ENCODE assay signal across 11 mouse cellular contexts in genomic region chr17:12737934-12738333, GRCm38 (mm10). TPM values are rescaled to one million over a fixed set of nuclear protein-coding genes. Genes with fewer than 3 reads are reported as not detected.
DNase-seq lines count a peak whose midpoint lies in the region; ATAC-seq and TF ChIP-seq lines count a peak whose summit lies in the region.
"Had no signal": no experiment of that assay in that cellular context is flagged by ENCODE, and none has a peak within 500 bp of the region (broad histone marks: within the 10 kb centered on the region; RNA-seq: fewer than 3 reads in every experiment).

No protein-coding gene starts in this region.

- H3K9me3 ChIP-seq in lung, embryonic 15.5 days = peaks cover 19% of the 10 kb centered on the region; the same call in 1 of the 2 replicates
- H3K9me3 ChIP-seq in heart, embryonic 12.5 days (replicated peaks) = peaks cover 20% of the 10 kb centered on the region
- H3K9me3 ChIP-seq in limb, embryonic 14.5 days (ENCODE audit: control insufficient read depth, low read length) = peaks cover 26% of the 10 kb centered on the region

- WGBS in lung, embryonic 15.5 days = 54% methylated on average over 1 of the region's 1 CpGs
- 6% methylated on average over 1 of the region's 1 CpGs for WGBS in heart, embryonic 12.5 days
- WGBS in limb, embryonic 14.5 days = 25% methylated on average over 1 of the region's 1 CpGs

- peak overlapping the region; percentile 7 for H3K27ac ChIP-seq in lung, embryonic 15.5 days
- peak overlapping the region; percentile 98 for H3K27ac ChIP-seq in heart, embryonic 12.5 days (ENCODE audit: poor library complexity, severe bottlenecking)
- peak overlapping the region; percentile 33; the same call in 1 of the 2 replicates for H3K27ac ChIP-seq in limb, embryonic 14.5 days (replicated peaks; ENCODE audit: low read depth, low read length)
- H3K27ac ChIP-seq: hindbrain, embryonic 15.5 days had no signal

- peaks cover 63% of the 10 kb centered on the region for H3K36me3 ChIP-seq in lung, embryonic 15.5 days
- peaks cover 87% of the 10 kb centered on the region for H3K36me3 ChIP-seq in heart, embryonic 12.5 days
- H3K36me3 ChIP-seq in limb, embryonic 14.5 days (ENCODE audit: control insufficient read depth, insufficient read depth, low read length) = peaks cover 59% of the 10 kb centered on the region

- no peak for ATAC-seq in lung, embryonic 15.5 days (ENCODE audit: borderline replicate concordance, extremely low read depth, low FRiP score, low TSS enrichment)
- ATAC-seq in heart, embryonic 12.5 days (ENCODE audit: insufficient number of reproducible peaks, low FRiP score) = no peak
- ATAC-seq in limb, embryonic 14.5 days (ENCODE audit: low FRiP score, low read depth) = no peak

- no peaks in the 10 kb centered on the region for H3K27me3 ChIP-seq in lung, embryonic 15.5 days
- H3K27me3 ChIP-seq in heart, embryonic 12.5 days (replicated peaks) = no peaks in the 10 kb centered on the region
- no peaks in the 10 kb centered on the region for H3K27me3 ChIP-seq in limb, embryonic 14.5 days (ENCODE audit: control insufficient read depth, insufficient read depth, low read length)
- H3K27me3 ChIP-seq: hindbrain, embryonic 15.5 days had no signal

- H3K4me1 ChIP-seq in lung, embryonic 15.5 days = peaks cover 43% of the 10 kb centered on the region
- H3K4me1 ChIP-seq in heart, embryonic 12.5 days (replicated peaks) = peaks cover 70% of the 10 kb centered on the region
- peaks cover 58% of the 10 kb centered on the region for H3K4me1 ChIP-seq in limb, embryonic 14.5 days (ENCODE audit: control insufficient read depth, insufficient read depth, low read length)
- H3K4me1 ChIP-seq: hindbrain, embryonic 15.5 days had no signal

- DNase-seq in gastrocnemius, adult 18-20 months (ENCODE audit: low spot score) = peak; percentile 45
- no peak for DNase-seq in gastrocnemius, adult 8-10 months (ENCODE audit: low spot score in 2 of 2)
- DNase-seq in lung, adult 18-20 months = no peak
- DNase-seq in limb, embryonic 14.5 days (ENCODE audit: low spot score) = no peak
- no peak for DNase-seq in adrenal gland, postnatal 10 days
- no peak for DNase-seq in adrenal gland, adult 2 months
- DNase-seq: cerebellum, postnatal 25 days; layer of hippocampus, adult 9-11 months had no signal

- TF ChIP-seq POLR2A in limb, embryonic 14.5 days (IDR thresholded peaks at IDR 0.05; ENCODE audit: borderline replicate concordance, extremely low read depth, insufficient read depth, insufficient read length) = no peak

- H3K4me2 ChIP-seq in lung, embryonic 15.5 days = no peak overlapping the region
- peak overlapping the region; percentile 16; the same call in 1 of the 2 replicates for H3K4me2 ChIP-seq in heart, embryonic 12.5 days
- no peak overlapping the region for H3K4me2 ChIP-seq in limb, embryonic 14.5 days (replicated peaks; ENCODE audit: low read depth, low read length, severe bottlenecking)
- H3K4me2 ChIP-seq: hindbrain, embryonic 15.5 days had no signal

- no peak overlapping the region for H3K4me3 ChIP-seq in lung, embryonic 15.5 days
- H3K4me3 ChIP-seq in heart, embryonic 12.5 days = no peak overlapping the region
- H3K4me3 ChIP-seq in limb, embryonic 14.5 days (replicated peaks; ENCODE audit: low read length) = no peak overlapping the region
- H3K4me3 ChIP-seq: hindbrain, embryonic 15.5 days had no signal

- no peak overlapping the region for H3K9ac ChIP-seq in lung, embryonic 15.5 days
- H3K9ac ChIP-seq in heart, embryonic 12.5 days = peak overlapping the region; percentile 63; the same call in 1 of the 2 replicates
- no peak overlapping the region for H3K9ac ChIP-seq in limb, embryonic 14.5 days (ENCODE audit: low read depth, low read length, severe bottlenecking)
- H3K9ac ChIP-seq: hindbrain, embryonic 15.5 days had no signal

RNA-seq across cellular contexts. Expression of gene Igf2r, which starts 31.5 kb away (rescaled TPM):
- total RNA-seq in gastrocnemius, adult 18-20 months (2021) = 10 to 100 TPM; 42.4 to 43.3 TPM
- 10 to 100 TPM; 41.4 to 54.3 (median 46.9) TPM for total RNA-seq in gastrocnemius, adult 8-10 months (2022)
- polyA plus RNA-seq in lung, embryonic 15.5 days (2015; fragmentation: Nextera tagmentation; extraction: Ambion mirVana) = 58.4 and 62.5 TPM in 2 replicates
- 293 and 312 TPM in 2 replicates for polyA plus RNA-seq in heart, embryonic 12.5 days (2016; fragmentation: Nextera tagmentation; extraction: Ambion mirVana)
- 97.3 and 99.6 TPM in 2 replicates for polyA plus RNA-seq in limb, embryonic 14.5 days (2012; rRNA removed)
- 60.6 and 62.4 TPM in 2 replicates for polyA plus RNA-seq in limb, embryonic 14.5 days (2014; fragmentation: Nextera tagmentation; extraction: Ambion mirVana)
- 10 to 100 TPM; 60.7 to 77.0 TPM for total RNA-seq in adrenal gland, postnatal 10 days (2021)
- total RNA-seq in adrenal gland, adult 2 months (2021) = 10 to 100 TPM; 66.8 to 74.7 TPM
- 21.9 and 23.2 TPM in 2 replicates for polyA plus RNA-seq in adrenal gland, adult 2 months (2012; rRNA removed)

Comparison
In these comparisons a context has a peak if more than half of its experiments do, and no peak if none do; other contexts are left out.
1. H3K27ac ChIP-seq: peak in every context shown above with its lines; median percentile 98 in heart, embryonic 12.5 days; 33 in limb, embryonic 14.5 days; 7 in lung, embryonic 15.5 days.